Mouse (Mus musculus): ENCODE results near the gene Olfr906. TPM values are rescaled to one million over a fixed set of nuclear protein-coding genes. Genes with fewer than 3 reads are reported as not detected.

Gene Olfr906
- not detected in 2 replicates for polyA plus RNA-seq (2016; fragmentation: Nextera tagmentation; extraction: Ambion mirVana)

DNA sequence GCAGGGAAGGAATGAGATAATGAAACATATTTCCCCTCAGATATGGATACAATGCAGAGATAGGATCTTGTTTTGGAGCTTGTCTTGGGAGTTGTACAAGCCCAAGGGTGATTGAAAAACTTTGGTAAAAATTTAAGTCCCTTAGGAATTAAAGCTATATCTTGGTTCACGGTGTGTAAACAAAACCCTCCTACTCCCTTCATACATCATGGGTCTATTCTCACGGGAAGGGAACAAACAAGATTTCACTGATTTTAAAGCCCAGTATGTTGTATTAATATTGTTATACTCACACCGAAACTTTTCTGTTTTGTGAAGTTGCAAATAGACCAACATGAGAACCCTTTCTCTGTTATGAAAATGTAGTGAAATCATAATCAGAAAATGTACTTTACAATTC, at the start of gene Olfr906:
Olfr906 (plus strand) TSS at position 301 of the 400 bp plus-strand sequence.
- Histone ChIP-seq H3K4me1 (no peaks in the 10 kb centered on the region), H3K4me3 (no peak within 1 kb of the TSS), H3K4me2 (replicated peaks) (no peak within 1 kb of the TSS), H3K9ac (no peak within 1 kb of the TSS), H3K9me3 (replicated peaks) (no peaks in the 10 kb centered on the region), H3K27ac (no peak within 1 kb of the TSS), H3K36me3 (no peaks in the 10 kb centered on the region), H3K27me3 (no peaks in the 10 kb centered on the region)
- ATAC-seq (ENCODE audit: low FRiP score), result no peak
- 87% methylated on average over 3 of the region's 3 CpGs for WGBS

DNA sequence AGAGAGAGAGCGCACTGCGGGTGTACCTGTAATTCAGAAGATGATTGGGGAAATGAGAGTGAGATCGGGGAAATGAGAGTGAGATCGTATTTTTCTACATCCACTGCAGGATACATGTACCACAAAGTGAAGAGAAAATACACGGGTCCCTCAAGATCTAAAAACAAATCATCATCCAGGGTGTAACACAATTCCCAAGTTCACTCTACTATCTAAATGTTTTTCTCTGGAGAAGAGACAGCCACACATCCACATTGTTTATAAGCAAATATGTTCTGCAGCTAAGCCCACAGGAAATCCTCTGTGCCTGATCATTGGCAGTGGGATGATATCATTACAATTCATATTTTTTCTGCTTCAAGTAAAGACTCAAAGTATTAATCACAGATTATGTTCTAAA, 39.5 kb upstream of the Olfr906 start, which contains the start of gene Olfr902:
Olfr902 (plus strand) TSS at position 301 of the 400 bp plus-strand sequence.
- no peak for ATAC-seq (ENCODE audit: low FRiP score)
- no peaks in the 10 kb centered on the region for H3K9me3 ChIP-seq (replicated peaks)
- H3K27ac ChIP-seq, result no peak within 1 kb of the TSS
- H3K36me3 ChIP-seq, result no peaks in the 10 kb centered on the region
- WGBS, result 91% methylated on average over 5 of the region's 5 CpGs
- no peak within 1 kb of the TSS for H3K4me3 ChIP-seq
- H3K4me2 ChIP-seq (replicated peaks), result no peak within 1 kb of the TSS
- no peaks in the 10 kb centered on the region for H3K27me3 ChIP-seq
- no peak within 1 kb of the TSS for H3K9ac ChIP-seq
- H3K4me1 ChIP-seq, result no peaks in the 10 kb centered on the region

DNA sequence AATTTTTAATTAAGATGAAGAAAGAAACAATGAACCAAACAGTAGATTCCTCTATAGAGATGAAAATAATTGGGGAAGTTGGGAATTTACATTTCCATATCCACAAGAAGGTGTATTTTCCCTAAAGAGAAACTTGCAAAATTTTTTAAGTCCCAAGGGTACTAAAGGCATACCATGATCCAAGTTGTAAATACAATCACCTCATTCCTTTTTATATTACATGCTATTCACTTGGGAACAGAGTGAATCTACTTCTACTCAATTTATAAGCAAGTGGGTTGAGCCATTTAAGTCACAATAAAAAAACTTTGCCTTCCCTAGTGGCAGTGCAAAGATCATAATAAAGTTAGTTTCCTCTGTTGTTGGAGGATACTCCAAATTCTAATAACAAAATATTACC, 24.0 kb upstream of the Olfr906 start, which contains the start of gene Olfr904:
Olfr904 (plus strand) TSS at position 301 of the 400 bp plus-strand sequence.
- H3K4me3 ChIP-seq, result no peak within 1 kb of the TSS
- H3K4me2 ChIP-seq (replicated peaks), result no peak within 1 kb of the TSS
- H3K9ac ChIP-seq, result no peak within 1 kb of the TSS
- no peak within 1 kb of the TSS for H3K27ac ChIP-seq
- no peaks in the 10 kb centered on the region for H3K27me3 ChIP-seq
- no peaks in the 10 kb centered on the region for H3K4me1 ChIP-seq
- H3K9me3 ChIP-seq (replicated peaks), result no peaks in the 10 kb centered on the region
- ATAC-seq (ENCODE audit: low FRiP score), result no peak
- H3K36me3 ChIP-seq, result no peaks in the 10 kb centered on the region

DNA sequence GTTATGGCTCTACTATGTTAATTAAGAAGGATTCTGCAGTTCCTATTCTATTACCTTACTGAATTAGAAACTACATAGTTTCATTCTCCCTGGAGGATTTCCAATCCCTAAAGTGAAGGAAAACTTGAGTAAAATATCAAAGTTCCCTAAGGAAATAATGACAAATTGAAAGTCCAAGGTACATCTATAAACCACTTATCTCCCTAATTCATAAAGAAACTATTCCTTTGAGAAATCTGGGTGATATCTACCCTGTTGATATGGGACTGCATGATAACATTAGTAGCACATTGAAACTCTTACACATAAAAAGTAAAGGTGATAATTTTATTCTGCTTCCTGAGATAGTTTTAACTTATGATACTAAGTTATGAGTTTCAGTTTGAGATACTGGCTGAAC, 16.1 kb upstream of the Olfr906 start, which contains the start of gene Olfr905:
Olfr905 (plus strand) TSS at position 301 of the 400 bp plus-strand sequence.
- no peak within 1 kb of the TSS for H3K4me2 ChIP-seq (replicated peaks)
- no peak for ATAC-seq (ENCODE audit: low FRiP score)
- no peak within 1 kb of the TSS for H3K27ac ChIP-seq
- H3K9me3 ChIP-seq (replicated peaks), result no peaks in the 10 kb centered on the region
- H3K4me1 ChIP-seq, result no peaks in the 10 kb centered on the region
- no peaks in the 10 kb centered on the region for H3K36me3 ChIP-seq
- no peak within 1 kb of the TSS for H3K4me3 ChIP-seq
- H3K9ac ChIP-seq, result no peak within 1 kb of the TSS
- H3K27me3 ChIP-seq, result no peaks in the 10 kb centered on the region

- Histone ChIP-seq H3K4me3 (no peak within 1 kb of the TSS), H3K9ac (no peak within 1 kb of the TSS), H3K4me1 (no peaks in the 10 kb centered on the region), H3K36me3 (no peaks in the 10 kb centered on the region), H3K4me2 (replicated peaks) (no peak within 1 kb of the TSS), H3K27me3 (no peaks in the 10 kb centered on the region), H3K27ac (no peak within 1 kb of the TSS), H3K9me3 (replicated peaks) (no peaks in the 10 kb centered on the region)
- WGBS, result 74% methylated on average over 2 of the region's 2 CpGs
- ATAC-seq (ENCODE audit: low FRiP score), result no peak
Measured at GRCm38 (mm10) chr9:38495501-38495900, 8.6 kb downstream of the Olfr906 start, which contains the start of gene Olfr907. Gene Olfr907, plus strand, starts transcription at chr9:38495801.

DNA sequence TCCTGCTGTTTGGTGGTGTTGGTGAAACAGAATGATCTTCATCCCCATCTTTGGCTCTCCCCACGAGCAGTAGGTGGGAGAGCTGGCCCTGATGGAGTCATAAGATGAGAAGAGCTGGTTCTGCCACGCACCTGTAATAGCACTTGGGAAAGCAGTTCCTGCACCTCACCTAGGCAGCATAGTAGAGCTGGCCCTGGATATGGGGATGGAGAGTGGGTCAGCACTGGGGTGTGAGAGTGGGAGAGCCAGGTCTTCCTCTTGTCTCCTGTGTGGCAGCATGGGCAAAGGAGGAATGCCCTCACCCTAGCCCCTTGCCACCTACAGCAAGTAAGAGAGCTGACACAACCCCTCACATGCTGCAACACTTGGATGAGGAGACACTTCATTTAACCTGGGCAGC, 25.5 kb downstream of the Olfr906 start:
- no peak overlapping the region for H3K9ac ChIP-seq
- no peak overlapping the region for H3K4me3 ChIP-seq
- ATAC-seq (ENCODE audit: low FRiP score), result no peak
- H3K4me2 ChIP-seq (replicated peaks), result no peak overlapping the region
- H3K27me3 ChIP-seq, result no peaks in the 10 kb centered on the region
- H3K36me3 ChIP-seq, result no peaks in the 10 kb centered on the region
- H3K4me1 ChIP-seq, result no peaks in the 10 kb centered on the region
- H3K9me3 ChIP-seq (replicated peaks), result no peaks in the 10 kb centered on the region
- no peak overlapping the region for H3K27ac ChIP-seq
- 72% methylated on average over 2 of the region's 2 CpGs for WGBS

DNA sequence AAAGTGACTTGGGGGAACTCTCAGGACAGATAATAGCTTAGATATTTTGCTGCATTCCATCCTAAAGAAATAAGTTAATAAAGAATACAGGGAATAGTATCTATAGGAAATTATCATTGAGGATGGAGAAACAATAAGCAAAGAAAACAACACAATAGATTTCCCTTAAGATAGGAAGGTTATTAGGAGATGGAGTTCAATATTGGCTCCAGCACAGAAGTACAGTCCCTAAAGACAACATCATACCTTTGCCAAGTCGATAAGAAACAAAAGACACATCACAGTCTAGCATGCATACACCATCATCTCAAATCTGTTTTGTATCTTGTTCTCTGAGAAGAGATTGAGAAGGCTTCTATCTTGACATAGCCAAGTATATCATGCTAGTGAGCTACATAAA, 34.4 kb downstream of the Olfr906 start, which contains the start of gene Olfr911-ps1:
Olfr911-ps1 (plus strand) TSS at position 301 of the 400 bp plus-strand sequence.
- H3K36me3 ChIP-seq, result no peaks in the 10 kb centered on the region
- H3K27me3 ChIP-seq, result no peaks in the 10 kb centered on the region
- no peak within 1 kb of the TSS for H3K27ac ChIP-seq
- H3K4me3 ChIP-seq, result no peak within 1 kb of the TSS
- H3K9me3 ChIP-seq (replicated peaks), result no peaks in the 10 kb centered on the region
- 91% methylated on average over 1 of the region's 1 CpGs for WGBS
- no peak for ATAC-seq (ENCODE audit: low FRiP score)
- no peak within 1 kb of the TSS for H3K9ac ChIP-seq
- no peaks in the 10 kb centered on the region for H3K4me1 ChIP-seq
- no peak within 1 kb of the TSS for H3K4me2 ChIP-seq (replicated peaks)

- ATAC-seq (ENCODE audit: low FRiP score), result no peak
- H3K36me3 ChIP-seq, result no peaks in the 10 kb centered on the region
Measured at GRCm38 (mm10) chr9:38537549-38537948, 50.7 kb downstream of the Olfr906 start, which contains the start of gene Olfr910. Gene Olfr910, plus strand, starts transcription at chr9:38537849.

More at GRCm38 (mm10) chr9:38537549-38537948, 50.7 kb downstream of the Olfr906 start, which contains the start of gene Olfr910:
- no peaks in the 10 kb centered on the region for H3K9me3 ChIP-seq (replicated peaks)
- H3K9ac ChIP-seq, result no peak within 1 kb of the TSS
- no peak within 1 kb of the TSS for H3K27ac ChIP-seq
- H3K4me1 ChIP-seq, result no peaks in the 10 kb centered on the region
- no peak within 1 kb of the TSS for H3K4me3 ChIP-seq
- H3K27me3 ChIP-seq, result no peaks in the 10 kb centered on the region
- H3K4me2 ChIP-seq (replicated peaks), result no peak within 1 kb of the TSS
- WGBS, result 91% methylated on average over 2 of the region's 2 CpGs

Other genes with a start within 250 kb of the Olfr906 start
- not detected in 2 replicates for gene Olfr143, start 234.3 kb upstream of the Olfr906 start, polyA plus RNA-seq (2016; fragmentation: Nextera tagmentation; extraction: Ambion mirVana)
- not detected in 2 replicates for gene Olfr895, start 219.2 kb upstream of the Olfr906 start, polyA plus RNA-seq (2016; fragmentation: Nextera tagmentation; extraction: Ambion mirVana)
- not detected in 2 replicates for gene Olfr896-ps1, start 196.0 kb upstream of the Olfr906 start, polyA plus RNA-seq (2016; fragmentation: Nextera tagmentation; extraction: Ambion mirVana)
- not detected in 2 replicates for gene Olfr25, start 158.0 kb upstream of the Olfr906 start, polyA plus RNA-seq (2016; fragmentation: Nextera tagmentation; extraction: Ambion mirVana)
- not detected in 2 replicates for gene Olfr898, start 138.7 kb upstream of the Olfr906 start, polyA plus RNA-seq (2016; fragmentation: Nextera tagmentation; extraction: Ambion mirVana)
- gene Olfr250, start 120.2 kb upstream of the Olfr906 start, polyA plus RNA-seq (2016; fragmentation: Nextera tagmentation; extraction: Ambion mirVana), result not detected in 2 replicates
- gene Olfr251, start 110.0 kb upstream of the Olfr906 start, polyA plus RNA-seq (2016; fragmentation: Nextera tagmentation; extraction: Ambion mirVana), result not detected in 2 replicates
- gene Olfr147, start 85.4 kb upstream of the Olfr906 start, polyA plus RNA-seq (2016; fragmentation: Nextera tagmentation; extraction: Ambion mirVana), result not detected in 2 replicates
- not detected in 2 replicates for gene Olfr901, start 57.6 kb upstream of the Olfr906 start, polyA plus RNA-seq (2016; fragmentation: Nextera tagmentation; extraction: Ambion mirVana)
- not detected in 2 replicates for gene Olfr902, start 39.4 kb upstream of the Olfr906 start, polyA plus RNA-seq (2016; fragmentation: Nextera tagmentation; extraction: Ambion mirVana)
- gene Olfr904, start 23.9 kb upstream of the Olfr906 start, polyA plus RNA-seq (2016; fragmentation: Nextera tagmentation; extraction: Ambion mirVana), result not detected in 2 replicates
- not detected in 2 replicates for gene Olfr905, start 16.0 kb upstream of the Olfr906 start, polyA plus RNA-seq (2016; fragmentation: Nextera tagmentation; extraction: Ambion mirVana)
- gene Olfr907, start 8.7 kb downstream of the Olfr906 start, polyA plus RNA-seq (2016; fragmentation: Nextera tagmentation; extraction: Ambion mirVana), result not detected in 2 replicates
- gene Olfr911-ps1, start 34.5 kb downstream of the Olfr906 start, polyA plus RNA-seq (2016; fragmentation: Nextera tagmentation; extraction: Ambion mirVana), result not detected in 2 replicates
- gene Olfr910, start 50.8 kb downstream of the Olfr906 start, polyA plus RNA-seq (2016; fragmentation: Nextera tagmentation; extraction: Ambion mirVana), result not detected in 2 replicates
- not detected in 2 replicates for gene Olfr912, start 93.1 kb downstream of the Olfr906 start, polyA plus RNA-seq (2016; fragmentation: Nextera tagmentation; extraction: Ambion mirVana)
- gene Olfr913, start 105.7 kb downstream of the Olfr906 start, polyA plus RNA-seq (2016; fragmentation: Nextera tagmentation; extraction: Ambion mirVana), result not detected in 2 replicates
- gene Olfr914, start 118.0 kb downstream of the Olfr906 start, polyA plus RNA-seq (2016; fragmentation: Nextera tagmentation; extraction: Ambion mirVana), result not detected in 2 replicates
- gene Olfr916, start 172.8 kb downstream of the Olfr906 start, polyA plus RNA-seq (2016; fragmentation: Nextera tagmentation; extraction: Ambion mirVana), result not detected in 2 replicates
- not detected in 2 replicates for gene Olfr917, start 178.8 kb downstream of the Olfr906 start, polyA plus RNA-seq (2016; fragmentation: Nextera tagmentation; extraction: Ambion mirVana)
- gene Olfr918, start 187.5 kb downstream of the Olfr906 start, polyA plus RNA-seq (2016; fragmentation: Nextera tagmentation; extraction: Ambion mirVana), result not detected in 2 replicates
- gene Olfr919, start 216.6 kb downstream of the Olfr906 start, polyA plus RNA-seq (2016; fragmentation: Nextera tagmentation; extraction: Ambion mirVana), result not detected in 2 replicates
- gene Vwa5a, start 231.2 kb downstream of the Olfr906 start, polyA plus RNA-seq (2016; fragmentation: Nextera tagmentation; extraction: Ambion mirVana), result 11.6 and 14.3 TPM in 2 replicates